Mouse (Mus musculus) C2C12 (cell line): Measurements from ENCODE around the gene Loxl4.

Source experiments
- CEBPB ChIP-seq: IDR thresholded peaks from one replicate; pipeline ENCODE4 v1.6.1; 2011; ENCODE audit warnings: low read depth, mild to moderate bottlenecking, control low read depth, moderate library complexity
- CTCF ChIP-seq: IDR thresholded peaks from one replicate; pipeline ENCODE4 v1.5.1; 2011; ENCODE audit not compliant: control insufficient read depth, insufficient read depth, insufficient read length
- MAX ChIP-seq: IDR thresholded peaks from one replicate; pipeline ENCODE4 v1.6.1; 2011; ENCODE audit warnings: mild to moderate bottlenecking, control low read depth
- MYOD1 ChIP-seq: IDR thresholded peaks from one replicate; pipeline ENCODE4 v1.6.1; 2011; ENCODE audit warnings: low read depth; ENCODE audit not compliant: control insufficient read depth, insufficient read length
- MYOG ChIP-seq: IDR thresholded peaks from one replicate; pipeline ENCODE4 v1.6.1; 2011; ENCODE audit not compliant: control insufficient read depth, insufficient read length; ENCODE audit errors: extremely low read depth
- USF1 ChIP-seq: IDR thresholded peaks from one replicate; pipeline ENCODE4 v1.6.1; 2011; ENCODE audit warnings: low read depth, mild to moderate bottlenecking, control low read depth, moderate library complexity

DNA sequence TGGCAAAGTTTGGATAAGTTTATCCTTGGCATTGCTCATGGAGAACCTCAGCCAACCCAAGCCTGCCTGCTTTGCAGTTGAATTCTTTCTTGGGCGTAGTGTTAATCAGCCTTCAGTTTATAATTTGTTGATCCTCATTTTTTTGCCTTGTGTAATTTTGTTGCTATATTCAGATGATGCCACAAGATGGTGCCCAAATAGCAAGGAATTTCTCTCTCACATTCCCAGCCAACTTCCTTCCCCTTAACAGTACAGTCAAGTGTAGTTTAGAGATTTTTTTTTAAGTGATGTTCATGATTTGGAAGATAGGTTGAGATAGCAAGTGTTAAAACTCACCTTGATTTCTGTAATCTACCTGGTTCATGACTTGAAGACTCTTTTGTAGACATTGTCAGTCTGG, 23.4 kb downstream of the Loxl4 start:
- TF ChIP-seq CTCF, result no peak
- no peak for TF ChIP-seq MAX
- no peak for TF ChIP-seq MYOG
- TF ChIP-seq MYOD1, result no peak
- TF ChIP-seq USF1, result no peak
- TF ChIP-seq CEBPB, result no peak
